Mouse (Mus musculus) kidney, adult 11 months (tissue): ENCODE measurements around the gene Sorbs1.

Experiments
- DNase-seq: peaks from one replicate; pipeline ENCODE4 v3.0.0; 2022

The Sorbs1 gene

GRCm38 (mm10) chr19:40404582-40404981, 109.0 kb downstream of the Sorbs1 start:
- DNase-seq = no peak

- DNase-seq = no peak
Observed at GRCm38 (mm10) chr19:40403999-40404398, 109.6 kb downstream of the Sorbs1 start.

- no peak for DNase-seq
Observed at GRCm38 (mm10) chr19:40402155-40402963, 111.2 kb downstream of the Sorbs1 start.

GRCm38 (mm10) chr19:40401213-40401612, 112.4 kb downstream of the Sorbs1 start:
- no peak for DNase-seq

- no peak for DNase-seq
Observed at GRCm38 (mm10) chr19:40400426-40401030, 113.1 kb downstream of the Sorbs1 start.

- no peak for DNase-seq
Observed at GRCm38 (mm10) chr19:40395757-40396661, 117.6 kb downstream of the Sorbs1 start.

- no peak for DNase-seq
Observed at GRCm38 (mm10) chr19:40395321-40395695, 118.3 kb downstream of the Sorbs1 start.

- DNase-seq = no peak
Observed at GRCm38 (mm10) chr19:40394555-40395320, 118.8 kb downstream of the Sorbs1 start.

GRCm38 (mm10) chr19:40392795-40393392, 120.7 kb downstream of the Sorbs1 start:
- no peak for DNase-seq

GRCm38 (mm10) chr19:40391469-40391868, 122.1 kb downstream of the Sorbs1 start:
- DNase-seq = peak; percentile 76

- no peak for DNase-seq
Observed at GRCm38 (mm10) chr19:40386916-40387315, 126.7 kb downstream of the Sorbs1 start.

GRCm38 (mm10) chr19:40385334-40385733, 128.2 kb downstream of the Sorbs1 start:
- no peak for DNase-seq

GRCm38 (mm10) chr19:40383931-40384330, 129.6 kb downstream of the Sorbs1 start:
- no peak for DNase-seq

GRCm38 (mm10) chr19:40380656-40381055, 132.9 kb downstream of the Sorbs1 start:
- DNase-seq = no peak

GRCm38 (mm10) chr19:40380005-40380404, 133.6 kb downstream of the Sorbs1 start:
- no peak for DNase-seq

- DNase-seq = no peak
Observed at GRCm38 (mm10) chr19:40379081-40379480, 134.5 kb downstream of the Sorbs1 start.

GRCm38 (mm10) chr19:40377632-40378031, 135.9 kb downstream of the Sorbs1 start:
- no peak for DNase-seq

- no peak for DNase-seq
Observed at GRCm38 (mm10) chr19:40376566-40377281, 136.9 kb downstream of the Sorbs1 start.

- no peak for DNase-seq
Observed at GRCm38 (mm10) chr19:40374720-40375119, 138.9 kb downstream of the Sorbs1 start.

GRCm38 (mm10) chr19:40372679-40373078, 140.9 kb downstream of the Sorbs1 start:
- no peak for DNase-seq

GRCm38 (mm10) chr19:40371866-40372265, 141.7 kb downstream of the Sorbs1 start:
- DNase-seq = no peak
